Mouse (Mus musculus) central nervous system, embryonic 14 days (tissue): ENCODE data around the gene Lipf. TPM values are rescaled to one million over a fixed set of nuclear protein-coding genes. Genes with fewer than 3 reads are reported as not detected.

Experiments
- polyA plus RNA-seq: library from polyadenylated mRNA; depleted of rRNA; stranded (reverse); fragments of >200 nt; gene quantifications from 2 replicates; pipeline ENCODE4 v1.2.3, GENCODE M21; 2012; rRNA removed

Lipf gene
- polyA plus RNA-seq, result not detected in 2 replicates

GRCm38 (mm10) chr19:33960887-33961286, at the start of gene Lipf:
Gene Lipf, plus strand, starts transcription at chr19:33961187.

GRCm38 (mm10) chr19:34008002-34008401, 47.0 kb downstream of the Lipf start, which contains the start of gene Lipk:
Gene Lipk, plus strand, starts transcription at chr19:34008290.

Other genes starting within 250 kb of the Lipf start
- gene Lipo2, start 209.8 kb upstream of the Lipf start, polyA plus RNA-seq, result 0.31 and 0.39 TPM in 2 replicates
- gene Lipo3, start 199.2 kb upstream of the Lipf start, polyA plus RNA-seq, result 7.4 TPM in 2 replicates
- not detected in 2 replicates for gene Lipo1, start 173.7 kb upstream of the Lipf start, polyA plus RNA-seq
- not detected in 2 replicates for gene Lipk, start 47.1 kb downstream of the Lipf start, polyA plus RNA-seq
- gene Lipn, start 106.2 kb downstream of the Lipf start, polyA plus RNA-seq, result not detected in 2 replicates
- 0.21 TPM in 1 of 2 replicates, not detected in the other for gene Lipm, start 139.7 kb downstream of the Lipf start, polyA plus RNA-seq
- gene Ankrd22, start 204.9 kb downstream of the Lipf start, polyA plus RNA-seq, result 0.05 and 0.23 TPM in 2 replicates
- gene Stambpl1, start 231.0 kb downstream of the Lipf start, polyA plus RNA-seq, result 5.4 and 6.0 TPM in 2 replicates